Mouse (Mus musculus): ENCODE measurements at regions not wholly inside any gene's neighbourhood (a gene's known extent, or its start where the extent isn't known, plus 50 kb on each side); places are given as distances from the start of the nearest gene placed in this dataset.

DNA sequence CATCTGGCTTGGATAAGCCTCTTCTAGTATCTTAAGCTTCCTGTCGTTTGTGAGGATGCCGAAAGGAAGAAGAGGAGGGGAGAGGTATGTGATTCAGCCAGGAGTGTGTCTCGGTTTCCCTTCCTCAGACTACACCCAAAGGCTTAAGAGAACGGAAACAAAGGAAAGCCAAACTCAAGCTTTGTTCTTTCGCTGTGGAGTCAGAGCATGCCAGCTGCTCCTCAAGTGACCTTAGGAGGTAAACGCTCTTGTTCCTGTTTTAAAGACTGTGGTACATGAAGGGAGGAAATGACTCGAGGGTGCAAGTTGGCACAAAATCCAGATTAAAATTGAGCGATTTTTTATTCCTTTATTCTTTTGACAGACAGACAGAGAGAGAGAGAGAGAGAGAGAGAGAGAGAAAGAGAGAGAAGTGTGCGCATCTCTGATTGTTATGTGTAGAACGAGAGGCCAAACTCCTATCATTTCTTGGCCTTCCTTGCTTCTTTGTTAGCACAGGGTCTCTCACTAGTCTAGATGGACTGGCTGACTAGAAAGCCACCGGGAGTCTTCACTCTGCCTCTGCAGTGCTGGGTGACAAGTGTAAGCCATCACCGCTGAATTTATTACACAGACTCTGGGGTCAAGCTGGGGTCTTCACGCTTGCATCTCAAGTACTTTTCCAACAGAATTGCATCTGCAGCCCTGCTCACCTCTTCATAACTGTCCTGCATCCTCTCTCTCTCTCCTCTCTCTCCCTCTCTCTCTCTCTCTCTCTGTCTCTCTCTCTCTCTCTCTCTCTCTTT is 151.5 kb upstream of the Pde3a start:
- WGBS: 67% methylated on average over 13 of the region's 13 CpGs
- ATAC-seq (ENCODE audit: low FRiP score, low read depth): no peak
- Histone ChIP-seq H3K4me3 (no peak overlapping the region), H3K36me3 (no peaks in the 10 kb centered on the region), H3K4me2 (no peak overlapping the region), H3K4me1 (replicated peaks) (no peaks in the 10 kb centered on the region), H3K9ac (no peak overlapping the region), H3K27ac (replicated peaks) (no peak overlapping the region), H3K9me3 (no peaks in the 10 kb centered on the region), H3K27me3 (no peaks in the 10 kb centered on the region)

DNA sequence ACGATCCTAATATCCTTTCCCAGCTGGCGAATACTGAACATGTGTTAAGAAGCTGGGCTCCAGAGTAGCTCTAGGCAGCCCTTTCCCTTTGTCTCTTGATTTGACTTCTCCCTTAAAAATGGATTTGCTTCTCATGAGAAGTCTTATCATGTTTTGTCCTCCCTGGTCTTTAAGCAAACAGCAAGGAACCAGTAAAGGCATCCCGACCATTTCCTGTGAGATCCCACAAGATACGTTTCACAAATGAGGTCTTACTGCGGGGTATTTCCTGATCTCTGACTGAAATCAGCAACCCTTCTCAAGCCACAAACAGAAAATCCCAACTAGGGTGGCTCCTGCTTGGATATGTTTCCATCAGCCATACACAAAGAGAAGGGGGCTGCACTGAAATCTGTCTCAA is 130.8 kb upstream of the Pde3a start:
- Histone ChIP-seq H3K4me3 (no peak overlapping the region), H3K4me2 (no peak overlapping the region), H3K4me1 (replicated peaks) (no peaks in the 10 kb centered on the region), H3K27me3 (no peaks in the 10 kb centered on the region), H3K27ac (replicated peaks) (no peak overlapping the region), H3K9me3 (no peaks in the 10 kb centered on the region), H3K9ac (no peak overlapping the region), H3K36me3 (no peaks in the 10 kb centered on the region)
- no peak for ATAC-seq (ENCODE audit: low FRiP score, low read depth)
- whole genome bisulfite sequencing: 78% methylated on average over 5 of the region's 5 CpGs

DNA sequence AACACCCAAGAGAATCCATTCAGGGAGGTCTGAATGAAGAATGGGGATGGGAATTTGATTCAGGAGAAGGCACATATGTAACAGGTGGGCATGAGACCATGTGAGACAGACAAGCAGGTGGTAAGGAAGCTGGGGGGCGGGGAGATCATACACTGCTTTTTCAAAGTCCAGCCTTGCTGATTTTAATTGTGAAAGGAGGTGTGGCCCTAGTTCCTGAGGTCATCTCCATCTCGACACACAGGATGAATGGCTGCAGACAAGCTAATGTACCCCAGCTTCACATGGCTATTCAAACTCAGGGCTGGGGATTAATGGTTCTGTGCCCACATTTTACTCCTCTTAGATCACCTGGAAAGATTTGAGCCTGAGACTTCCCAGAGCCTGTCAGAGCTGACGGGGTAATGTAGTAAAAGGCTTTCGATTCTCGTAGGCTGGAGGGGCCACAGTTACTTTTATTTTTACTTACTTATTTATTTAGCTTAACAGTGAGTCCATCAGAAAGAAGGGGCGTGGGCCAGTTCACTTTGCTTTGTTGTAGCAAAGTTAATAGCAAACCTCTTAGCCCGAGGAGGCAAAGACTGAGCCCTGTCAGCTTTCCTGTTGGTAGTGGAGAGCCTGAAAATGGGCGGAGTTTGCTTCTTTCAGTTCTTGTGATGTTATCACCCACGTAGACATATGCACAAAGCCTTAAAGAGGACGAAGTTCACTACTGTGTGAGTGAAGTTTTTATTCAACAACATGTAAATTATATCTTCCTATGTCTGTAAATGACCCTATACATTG is 122.3 kb upstream of the Pde3a start:
- Histone ChIP-seq H3K27ac (replicated peaks) (no peak overlapping the region), H3K4me1 (replicated peaks) (no peaks in the 10 kb centered on the region), H3K9me3 (no peaks in the 10 kb centered on the region), H3K9ac (no peak overlapping the region), H3K4me3 (no peak overlapping the region), H3K36me3 (no peaks in the 10 kb centered on the region), H3K4me2 (no peak overlapping the region), H3K27me3 (no peaks in the 10 kb centered on the region)
- 65% methylated on average over 10 of the region's 10 CpGs for WGBS
- ATAC-seq (ENCODE audit: low FRiP score, low read depth): no peak

DNA sequence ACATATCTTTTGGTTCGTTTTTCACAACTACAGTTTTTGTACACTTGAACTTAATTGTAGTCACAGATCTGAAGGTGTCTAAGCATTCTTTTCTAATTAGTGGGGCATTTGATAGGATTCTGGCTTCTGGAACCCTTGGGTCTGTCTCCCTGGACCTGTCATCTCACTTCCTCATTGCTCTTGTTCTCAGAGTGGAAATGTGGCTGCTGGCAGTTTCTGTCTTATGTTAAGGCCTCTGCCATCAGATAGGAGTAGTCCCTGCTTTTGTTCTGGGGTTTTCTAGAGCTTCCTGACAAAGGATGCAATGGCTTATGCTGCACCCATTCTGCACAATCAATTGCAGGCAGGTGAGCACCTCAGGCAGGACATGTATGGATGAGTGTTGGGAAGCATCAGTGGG is 119.5 kb upstream of the Pde3a start:
- ATAC-seq (ENCODE audit: low FRiP score, low read depth): no peak
- Histone ChIP-seq H3K27ac (replicated peaks) (no peak overlapping the region), H3K4me2 (no peak overlapping the region), H3K4me1 (replicated peaks) (no peaks in the 10 kb centered on the region), H3K36me3 (no peaks in the 10 kb centered on the region), H3K9ac (no peak overlapping the region), H3K9me3 (no peaks in the 10 kb centered on the region), H3K27me3 (no peaks in the 10 kb centered on the region), H3K4me3 (no peak overlapping the region)
- WGBS: 81% methylated on average over 1 of the region's 1 CpGs

DNA sequence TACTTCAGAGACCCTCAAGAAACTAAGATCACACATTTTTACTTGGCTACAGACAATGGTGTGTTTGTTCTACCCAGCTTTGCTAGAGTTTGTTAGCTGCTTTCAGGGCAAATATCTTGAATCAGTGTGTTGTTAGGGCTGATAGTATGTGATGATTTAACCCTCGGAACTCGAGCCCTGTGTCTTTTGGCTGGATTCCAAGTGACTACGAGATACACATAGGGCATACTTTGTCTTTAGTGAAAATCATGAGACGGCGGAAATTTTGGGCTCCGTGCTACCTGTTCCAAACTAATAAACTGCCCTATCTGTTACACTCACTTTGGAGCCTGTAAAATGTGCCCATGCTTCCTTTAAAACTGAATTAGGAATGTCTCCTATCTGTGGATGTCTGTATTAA is 114.9 kb upstream of the Pde3a start:
- H3K4me3 ChIP-seq: no peak overlapping the region
- no peak overlapping the region for H3K4me2 ChIP-seq
- 73% methylated on average over 6 of the region's 6 CpGs for WGBS
- H3K27me3 ChIP-seq: no peaks in the 10 kb centered on the region
- no peak overlapping the region for H3K27ac ChIP-seq (replicated peaks)
- no peaks in the 10 kb centered on the region for H3K36me3 ChIP-seq
- no peaks in the 10 kb centered on the region for H3K9me3 ChIP-seq
- H3K9ac ChIP-seq: no peak overlapping the region
- no peaks in the 10 kb centered on the region for H3K4me1 ChIP-seq (replicated peaks)
- no peak for ATAC-seq (ENCODE audit: low FRiP score, low read depth)

DNA sequence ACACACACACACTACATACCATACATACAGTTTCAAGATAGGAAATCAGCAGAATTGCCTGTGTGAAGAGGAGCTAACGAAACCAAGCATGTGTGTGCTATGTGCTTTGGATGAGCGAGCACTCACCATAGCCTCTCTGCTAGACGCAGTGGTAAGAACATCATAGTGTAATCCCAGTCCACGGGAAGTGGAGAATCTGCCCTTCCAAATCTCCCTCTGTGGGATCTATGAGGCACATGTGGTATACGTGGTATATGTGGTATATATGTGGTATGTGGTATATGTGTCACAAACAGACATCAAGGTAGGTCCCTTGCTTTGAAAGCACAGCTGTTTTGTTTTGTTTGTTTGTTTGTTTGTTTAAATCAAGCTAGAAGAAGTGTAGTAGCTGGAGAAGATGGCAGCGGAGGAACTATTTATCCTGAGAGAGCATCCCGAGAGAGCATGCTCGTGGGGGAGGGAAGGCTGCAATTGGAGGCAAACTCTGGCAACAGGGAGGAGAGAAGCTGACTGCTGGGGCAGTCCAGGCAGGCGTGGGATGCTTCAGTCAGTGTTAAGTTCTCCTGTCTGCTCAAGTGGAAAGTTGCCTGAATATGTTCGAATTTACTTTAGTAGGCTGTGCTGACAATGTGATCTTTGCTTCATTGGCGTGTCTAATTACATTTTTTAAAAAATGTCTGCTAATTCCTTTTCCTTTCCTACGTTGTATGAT is 112.2 kb upstream of the Pde3a start:
- no peak overlapping the region for H3K27ac ChIP-seq (replicated peaks)
- H3K4me2 ChIP-seq: no peak overlapping the region
- ATAC-seq (ENCODE audit: low FRiP score, low read depth): 0 out of 2 replicates have a peak, but pooled peaks have one; percentile 48
- 63% methylated on average over 12 of the region's 12 CpGs for WGBS
- no peaks in the 10 kb centered on the region for H3K27me3 ChIP-seq
- no peaks in the 10 kb centered on the region for H3K4me1 ChIP-seq (replicated peaks)
- no peaks in the 10 kb centered on the region for H3K36me3 ChIP-seq
- H3K9ac ChIP-seq: no peak overlapping the region
- H3K9me3 ChIP-seq: no peaks in the 10 kb centered on the region
- no peak overlapping the region for H3K4me3 ChIP-seq

DNA sequence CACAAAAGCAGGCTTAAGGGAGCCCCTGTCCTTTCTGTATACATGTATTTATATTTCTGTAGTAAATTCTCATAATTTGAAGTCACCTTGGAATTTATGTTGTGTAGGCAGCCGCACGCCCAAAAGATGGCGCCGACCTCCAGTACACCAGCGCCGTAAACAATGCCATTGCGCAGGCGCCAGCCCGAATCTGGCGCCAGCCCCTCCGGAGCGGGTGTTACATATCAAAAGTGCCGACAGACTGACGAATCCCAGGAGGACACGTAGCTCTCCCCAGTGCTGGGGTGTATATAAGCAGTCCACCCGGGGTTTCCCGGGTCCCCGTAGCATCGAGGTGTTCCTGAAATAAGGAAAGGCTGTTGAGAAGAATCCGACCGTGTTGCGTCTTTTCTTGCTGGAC is 108.1 kb upstream of the Pde3a start:
- 96% methylated on average over 22 of the region's 22 CpGs for WGBS
- no peaks in the 10 kb centered on the region for H3K4me1 ChIP-seq (replicated peaks)
- ATAC-seq (ENCODE audit: low FRiP score, low read depth): no peak
- no peaks in the 10 kb centered on the region for H3K36me3 ChIP-seq
- no peak overlapping the region for H3K27ac ChIP-seq (replicated peaks)
- H3K27me3 ChIP-seq: no peaks in the 10 kb centered on the region
- H3K9ac ChIP-seq: no peak overlapping the region
- H3K4me3 ChIP-seq: no peak overlapping the region
- no peaks in the 10 kb centered on the region for H3K9me3 ChIP-seq
- no peak overlapping the region for H3K4me2 ChIP-seq

DNA sequence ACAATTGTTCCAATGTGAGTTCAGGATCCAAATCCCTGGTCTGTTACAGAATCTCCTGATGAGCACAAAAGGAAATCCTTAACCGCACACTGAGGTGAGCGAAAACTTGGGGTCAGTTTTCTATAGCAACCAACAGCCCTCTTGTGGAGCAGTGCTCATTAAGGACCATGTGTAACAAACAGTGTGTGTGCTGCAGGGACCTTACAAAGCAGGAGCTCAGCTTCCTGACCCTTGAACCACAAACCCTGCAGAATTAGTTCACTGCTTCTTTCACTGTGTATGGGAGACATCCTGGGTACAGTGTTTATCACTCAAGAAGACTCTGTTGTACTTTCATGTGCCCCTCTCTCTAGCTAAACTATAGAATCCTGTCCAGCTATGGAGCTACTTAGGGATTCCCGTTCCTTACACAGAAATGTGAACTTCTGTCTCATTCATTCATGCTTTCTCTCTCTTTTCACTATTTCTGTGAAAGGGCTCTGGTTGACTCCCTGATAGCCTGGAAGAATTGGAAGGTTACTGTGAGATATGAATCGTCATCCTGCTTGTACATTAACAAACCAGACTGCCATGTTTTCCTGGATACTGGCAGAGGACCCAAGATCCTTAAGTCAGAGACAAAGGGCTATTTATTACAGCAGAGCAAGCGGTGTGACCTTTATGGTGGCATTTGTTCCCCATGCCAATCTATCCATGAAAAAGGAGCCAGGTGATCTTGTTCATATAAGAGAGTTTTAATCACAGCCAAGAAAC is 100.5 kb upstream of the Pde3a start:
- Histone ChIP-seq H3K4me3 (no peak overlapping the region), H3K27ac (replicated peaks) (no peak overlapping the region), H3K9me3 (no peaks in the 10 kb centered on the region), H3K36me3 (no peaks in the 10 kb centered on the region), H3K9ac (no peak overlapping the region), H3K27me3 (no peaks in the 10 kb centered on the region), H3K4me2 (no peak overlapping the region), H3K4me1 (replicated peaks) (no peaks in the 10 kb centered on the region)
- 54% methylated on average over 5 of the region's 5 CpGs for WGBS
- ATAC-seq (ENCODE audit: low FRiP score, low read depth): no peak

DNA sequence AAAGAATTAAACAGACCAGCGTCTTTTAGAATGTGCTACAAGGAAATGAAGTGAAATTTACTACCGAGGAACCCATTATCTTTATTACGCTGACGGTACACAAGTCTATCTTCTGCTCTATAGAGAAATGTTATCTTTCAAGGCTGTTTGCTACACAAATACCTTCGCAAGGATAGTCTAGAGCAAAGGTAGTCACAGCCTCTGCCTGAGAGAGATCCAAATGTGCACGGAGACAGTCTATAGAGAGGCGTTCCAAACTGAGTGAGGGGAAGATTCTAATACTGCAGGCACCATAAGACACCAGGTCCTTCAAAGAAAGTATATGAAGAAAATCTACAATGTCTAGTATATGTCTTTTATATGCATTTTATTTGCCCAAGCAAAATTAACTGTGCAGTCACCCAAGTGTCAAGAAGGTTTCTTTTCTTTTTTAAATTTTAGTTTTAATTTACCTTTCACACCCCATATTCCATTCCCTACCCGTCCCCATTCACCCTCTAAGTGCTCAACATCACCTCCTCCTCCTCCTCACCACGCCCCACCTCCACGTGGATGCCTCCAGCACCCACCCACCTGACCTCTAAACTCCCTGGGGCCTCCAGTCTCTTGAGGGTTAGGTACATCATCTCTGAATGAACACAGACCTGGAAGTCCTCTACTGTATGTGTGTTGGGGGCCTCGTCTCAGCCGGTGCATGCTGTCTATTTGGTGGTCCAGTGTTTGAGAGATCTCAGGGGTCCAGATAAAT is 99.7 kb upstream of the Pde3a start:
- H3K9ac ChIP-seq: no peak overlapping the region
- H3K36me3 ChIP-seq: no peaks in the 10 kb centered on the region
- 86% methylated on average over 12 of the region's 12 CpGs for WGBS
- H3K4me1 ChIP-seq (replicated peaks): no peaks in the 10 kb centered on the region
- H3K27me3 ChIP-seq: no peaks in the 10 kb centered on the region
- no peaks in the 10 kb centered on the region for H3K9me3 ChIP-seq
- no peak overlapping the region for H3K4me3 ChIP-seq
- no peak overlapping the region for H3K4me2 ChIP-seq
- H3K27ac ChIP-seq (replicated peaks): no peak overlapping the region
- ATAC-seq (ENCODE audit: low FRiP score, low read depth): no peak

DNA sequence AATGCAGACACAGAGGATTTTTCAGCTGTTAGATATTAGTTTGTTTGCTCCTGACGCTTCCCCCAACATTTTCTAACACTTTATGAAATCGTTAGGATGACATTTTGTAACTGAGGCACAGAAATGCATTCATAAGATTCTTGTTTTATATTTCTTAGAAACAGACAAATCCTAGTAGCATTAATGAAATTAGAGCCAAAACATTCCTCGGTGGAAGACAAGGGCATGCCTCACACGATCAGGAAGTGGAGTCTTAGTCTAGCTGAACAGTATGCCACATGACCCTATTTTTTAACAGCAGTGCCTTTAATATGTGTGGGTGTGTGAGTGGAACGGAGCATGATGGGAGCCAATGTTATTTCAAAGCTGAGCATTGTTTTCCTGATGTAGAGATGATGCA is 89.7 kb upstream of the Pde3a start:
- H3K36me3 ChIP-seq: no peaks in the 10 kb centered on the region
- no peaks in the 10 kb centered on the region for H3K27me3 ChIP-seq
- no peak overlapping the region for H3K4me3 ChIP-seq
- no peak overlapping the region for H3K4me2 ChIP-seq
- H3K9ac ChIP-seq: no peak overlapping the region
- no peaks in the 10 kb centered on the region for H3K4me1 ChIP-seq (replicated peaks)
- no peak for ATAC-seq (ENCODE audit: low FRiP score, low read depth)
- peaks cover 9% of the 10 kb centered on the region; the same call in 1 of the 2 replicates for H3K9me3 ChIP-seq
- no peak overlapping the region for H3K27ac ChIP-seq (replicated peaks)
- WGBS: 81% methylated on average over 5 of the region's 5 CpGs

DNA sequence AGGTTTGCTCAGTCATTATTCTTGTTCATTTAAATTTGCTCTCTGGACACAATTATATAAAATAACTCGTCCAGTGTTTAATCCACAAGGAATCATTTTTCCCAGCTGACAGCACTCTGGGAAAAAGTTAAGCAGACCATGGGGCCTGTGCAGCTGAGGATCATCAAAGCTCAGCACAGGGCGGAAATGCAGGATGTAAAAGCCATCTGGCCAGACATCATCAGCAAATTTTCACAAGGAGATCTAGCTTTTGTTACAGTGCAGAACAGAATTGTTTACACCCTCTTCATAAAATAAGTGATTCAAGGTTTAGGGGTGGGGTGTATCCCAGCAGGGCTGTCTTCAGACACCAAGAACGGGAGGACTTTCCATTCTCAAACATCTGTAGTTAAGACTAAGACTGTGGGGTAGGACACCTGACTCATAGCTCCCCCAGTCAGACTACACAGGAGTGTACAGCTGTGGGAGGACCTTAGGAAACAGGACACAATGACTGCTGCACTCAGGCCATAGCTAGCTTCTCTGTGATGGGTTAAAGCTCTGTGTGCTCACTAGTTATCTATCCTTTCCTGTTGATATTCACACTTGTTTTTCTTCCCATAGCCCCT is 87.3 kb upstream of the Pde3a start:
- no peak for ATAC-seq (ENCODE audit: low FRiP score, low read depth)
- H3K4me2 ChIP-seq: no peak overlapping the region
- no peaks in the 10 kb centered on the region for H3K27me3 ChIP-seq
- 77% methylated on average over 3 of the region's 3 CpGs for WGBS
- H3K36me3 ChIP-seq: no peaks in the 10 kb centered on the region
- H3K9ac ChIP-seq: no peak overlapping the region
- H3K27ac ChIP-seq (replicated peaks): no peak overlapping the region
- H3K4me3 ChIP-seq: no peak overlapping the region
- H3K4me1 ChIP-seq (replicated peaks): no peaks in the 10 kb centered on the region
- no peaks in the 10 kb centered on the region for H3K9me3 ChIP-seq
